Mouse (Mus musculus): ENCODE results near the gene Men1. TPM values are rescaled to one million over a fixed set of nuclear protein-coding genes. Genes with fewer than 3 reads are reported as not detected.
"Not testable (repeated sequence)": the region's sequence is repeated elsewhere in the genome, so short reads cannot be mapped to it uniquely, and the experiment has no call there.

The Men1 gene
- polyA plus RNA-seq, 1 experiment = 28.1 TPM

DNA sequence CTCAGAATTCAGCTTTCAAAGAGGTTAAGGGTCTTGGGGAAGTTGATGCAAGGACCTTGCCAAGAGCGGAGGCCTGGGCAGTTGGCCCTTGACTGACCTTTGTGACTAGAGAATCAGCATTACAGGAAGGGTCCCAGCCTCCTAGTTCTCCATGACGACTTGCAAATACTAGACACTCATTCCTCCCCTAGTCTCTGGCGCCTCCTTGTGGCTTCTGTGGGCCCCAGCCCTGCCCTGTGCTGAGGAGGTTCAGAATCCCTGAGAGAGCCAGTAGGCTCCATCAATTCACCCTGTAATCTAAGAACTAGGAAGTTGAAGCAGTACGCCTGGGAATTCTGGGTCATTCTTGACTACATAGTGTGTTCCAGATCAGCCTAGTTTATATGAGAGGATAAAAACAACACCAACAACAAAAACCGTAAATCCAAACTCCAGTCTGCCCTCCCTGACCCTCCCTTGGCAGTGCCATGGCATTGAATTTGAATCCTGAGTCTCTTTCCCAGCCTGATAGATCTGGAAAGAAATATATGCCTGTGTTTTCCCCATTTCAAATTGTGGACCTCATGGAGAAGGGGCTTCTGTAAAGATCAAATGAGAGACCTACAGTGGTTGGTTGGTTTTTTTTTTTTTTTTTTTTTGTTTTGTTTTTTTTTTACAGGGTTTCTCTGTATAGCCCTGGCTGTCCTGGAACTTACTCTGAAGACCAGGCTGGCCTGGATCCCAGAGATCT, 29.8 kb upstream of the Men1 start:
- no peak overlapping the region for H3K4me3 ChIP-seq (ENCODE audit: insufficient read depth, low read length)
- no peak for TF ChIP-seq POLR2A (IDR thresholded peaks at IDR 0.05; ENCODE audit: borderline replicate concordance, low read depth, low read length)
- peak; percentile 91 for TF ChIP-seq CTCF (IDR thresholded peaks at IDR 0.05; ENCODE audit: low read depth, low read length)
- no peak overlapping the region for H3K27ac ChIP-seq (ENCODE audit: insufficient read depth, low read depth, low read length)
- H3K4me1 ChIP-seq (ENCODE audit: control insufficient read depth, insufficient read depth, low read length) = peaks cover 43% of the 10 kb centered on the region

DNA sequence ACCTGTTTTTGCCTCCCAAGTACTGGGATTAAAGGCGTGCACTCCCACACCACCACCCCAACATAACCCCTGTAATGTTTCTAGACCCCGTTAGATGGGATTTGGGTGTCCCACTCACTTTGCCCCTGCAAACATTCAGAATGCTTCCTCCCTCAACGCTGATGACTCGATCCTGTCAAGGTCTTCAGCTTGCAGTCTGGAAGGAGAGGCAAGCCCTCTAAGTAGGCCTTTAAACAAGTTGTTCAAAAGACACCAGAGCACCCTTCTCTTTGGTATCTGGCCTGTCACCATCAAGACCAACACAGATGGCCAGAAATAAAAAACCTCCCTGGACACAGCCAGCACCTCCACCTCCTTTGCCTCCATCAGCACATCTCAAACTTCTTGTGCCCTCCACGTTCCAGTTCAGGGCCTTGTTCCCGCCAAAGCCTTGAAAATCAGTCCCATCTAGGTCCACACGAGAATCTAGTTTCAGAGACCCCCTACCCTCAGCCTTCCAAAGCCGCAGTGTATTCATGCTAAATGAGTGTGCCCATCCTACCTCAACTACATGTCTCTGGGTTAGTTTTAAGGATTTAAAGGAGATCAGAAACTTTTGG, 29.2 kb upstream of the Men1 start:
- Histone ChIP-seq H3K4me3 (ENCODE audit: insufficient read depth, low read length) (peak overlapping the region; percentile 56; the same call in 1 of the 2 replicates), H3K4me1 (ENCODE audit: control insufficient read depth, insufficient read depth, low read length) (peaks cover 37% of the 10 kb centered on the region), H3K27ac (ENCODE audit: insufficient read depth, low read depth, low read length) (no peak overlapping the region)
- TF ChIP-seq CTCF (IDR thresholded peaks at IDR 0.05; ENCODE audit: low read depth, low read length) (no peak), POLR2A (IDR thresholded peaks at IDR 0.05; ENCODE audit: borderline replicate concordance, low read depth, low read length) (no peak)

- Histone ChIP-seq H3K4me3 (ENCODE audit: insufficient read depth, low read length) (peak within 1 kb of the TSS; percentile 56), H3K4me1 (ENCODE audit: control insufficient read depth, insufficient read depth, low read length) (peaks cover 32% of the 10 kb centered on the region), H3K27ac (ENCODE audit: insufficient read depth, low read depth, low read length) (no peak within 1 kb of the TSS)
- TF ChIP-seq CTCF (IDR thresholded peaks at IDR 0.05; ENCODE audit: low read depth, low read length) = no peak
- no peak for TF ChIP-seq POLR2A (IDR thresholded peaks at IDR 0.05; ENCODE audit: borderline replicate concordance, low read depth, low read length)
Measured at GRCm38 (mm10) chr19:6306137-6306551, 28.6 kb upstream of the Men1 start, which contains the start of gene Cdc42bpg. Gene Cdc42bpg (plus strand): TSS chr19:6306456.

DNA sequence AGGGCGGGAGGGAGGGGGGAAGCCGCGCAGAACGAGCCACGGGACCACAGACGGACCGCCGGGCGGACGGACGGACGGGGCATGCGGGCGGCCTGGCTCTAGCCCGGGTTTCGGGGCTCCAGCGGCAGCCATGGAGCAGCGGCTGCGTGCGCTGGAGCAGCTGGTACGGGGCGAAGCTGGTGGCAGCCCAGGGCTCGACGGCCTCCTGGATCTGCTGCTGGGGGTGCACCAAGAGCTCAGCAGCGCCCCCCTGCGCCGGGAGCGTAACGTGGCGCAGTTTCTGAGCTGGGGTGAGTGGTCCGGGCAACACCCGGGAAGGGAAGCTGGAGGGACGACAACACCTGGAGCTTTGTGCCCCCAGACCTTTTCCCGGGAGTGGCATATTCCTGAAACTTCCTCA, 28.2 kb upstream of the Men1 start:
- no peak overlapping the region for H3K27ac ChIP-seq (ENCODE audit: insufficient read depth, low read depth, low read length)
- no peak for TF ChIP-seq POLR2A (IDR thresholded peaks at IDR 0.05; ENCODE audit: borderline replicate concordance, low read depth, low read length)
- TF ChIP-seq CTCF (IDR thresholded peaks at IDR 0.05; ENCODE audit: low read depth, low read length) = peak; percentile 72
- peak overlapping the region; percentile 56 for H3K4me3 ChIP-seq (ENCODE audit: insufficient read depth, low read length)
- H3K4me1 ChIP-seq (ENCODE audit: control insufficient read depth, insufficient read depth, low read length) = peaks cover 28% of the 10 kb centered on the region

DNA sequence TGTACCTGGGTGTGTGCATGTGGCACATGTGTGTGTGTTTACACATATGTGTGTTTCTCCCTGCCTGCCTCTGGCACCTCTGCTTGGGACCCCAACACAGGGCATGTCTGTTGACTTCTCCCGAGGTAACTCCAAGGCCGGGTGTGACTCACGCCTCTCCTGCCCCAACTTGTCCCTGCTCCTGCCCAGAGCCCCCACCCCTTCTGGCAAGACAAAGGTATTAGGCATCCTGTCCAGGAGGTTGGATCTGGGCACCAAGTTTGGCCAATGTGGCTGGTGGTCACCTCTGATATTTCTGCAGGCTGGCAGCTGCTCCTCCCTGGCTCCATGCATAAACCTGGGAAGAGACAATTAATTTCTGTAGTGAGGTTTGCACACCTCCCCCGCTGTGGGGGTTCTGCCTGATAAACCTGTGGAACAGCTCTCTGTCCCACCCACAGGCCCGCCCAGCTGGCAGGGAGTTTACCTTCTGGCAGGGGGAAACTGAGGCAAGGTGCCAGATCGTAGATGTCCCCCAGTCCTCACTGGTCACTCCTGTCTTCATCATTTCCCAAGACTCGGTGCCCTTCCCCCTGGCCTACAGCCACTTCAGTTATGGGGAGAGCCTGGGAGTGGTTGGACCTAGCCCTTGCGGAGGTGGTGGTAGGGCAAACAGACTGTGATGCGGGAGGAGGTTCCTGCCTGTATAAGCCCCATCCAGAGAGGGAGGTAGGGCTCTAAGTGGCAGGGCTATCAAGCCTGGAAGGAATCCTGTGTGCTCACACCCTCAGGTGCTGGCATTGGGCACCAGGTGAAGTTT, 26.8 kb upstream of the Men1 start:
- H3K4me1 ChIP-seq (ENCODE audit: control insufficient read depth, insufficient read depth, low read length) = peaks cover 15% of the 10 kb centered on the region
- no peak for TF ChIP-seq CTCF (IDR thresholded peaks at IDR 0.05; ENCODE audit: low read depth, low read length)
- no peak for TF ChIP-seq POLR2A (IDR thresholded peaks at IDR 0.05; ENCODE audit: borderline replicate concordance, low read depth, low read length)
- H3K27ac ChIP-seq (ENCODE audit: insufficient read depth, low read depth, low read length) = no peak overlapping the region
- no peak overlapping the region for H3K4me3 ChIP-seq (ENCODE audit: insufficient read depth, low read length)

DNA sequence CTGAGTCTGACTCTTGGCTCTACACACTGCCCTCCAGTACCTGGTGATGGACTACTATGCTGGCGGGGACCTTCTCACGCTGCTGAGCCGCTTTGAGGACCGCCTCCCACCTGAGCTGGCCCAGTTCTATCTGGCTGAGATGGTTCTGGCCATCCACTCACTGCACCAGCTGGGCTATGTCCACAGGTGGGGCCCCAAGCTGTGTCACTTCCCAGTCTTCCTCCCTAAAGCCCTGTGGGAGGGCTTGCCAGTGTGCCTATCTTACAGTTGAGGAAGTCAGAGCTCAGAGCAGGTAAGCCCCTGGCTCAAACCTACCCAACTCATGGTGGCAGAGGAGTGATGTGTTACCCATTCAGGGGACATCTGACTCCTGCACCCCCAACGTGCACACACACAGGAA, 24.6 kb upstream of the Men1 start:
- no peak overlapping the region for H3K27ac ChIP-seq (ENCODE audit: insufficient read depth, low read depth, low read length)
- H3K4me3 ChIP-seq (ENCODE audit: insufficient read depth, low read length) = no peak overlapping the region
- peaks cover 3% of the 10 kb centered on the region; the same call in 1 of the 2 replicates for H3K4me1 ChIP-seq (ENCODE audit: control insufficient read depth, insufficient read depth, low read length)
- TF ChIP-seq CTCF (IDR thresholded peaks at IDR 0.05; ENCODE audit: low read depth, low read length) = no peak
- TF ChIP-seq POLR2A (IDR thresholded peaks at IDR 0.05; ENCODE audit: borderline replicate concordance, low read depth, low read length) = no peak

GRCm38 (mm10) chr19:6311783-6312182, 23.0 kb upstream of the Men1 start:
- not testable (repeated sequence) for H3K4me1 ChIP-seq (ENCODE audit: control insufficient read depth, insufficient read depth, low read length); H3K4me3 ChIP-seq (ENCODE audit: insufficient read depth, low read length); H3K27ac ChIP-seq (ENCODE audit: insufficient read depth, low read depth, low read length)

- no peak overlapping the region for H3K27ac ChIP-seq (ENCODE audit: insufficient read depth, low read depth, low read length)
- TF ChIP-seq CTCF (IDR thresholded peaks at IDR 0.05; ENCODE audit: low read depth, low read length) = no peak
- no peak for TF ChIP-seq POLR2A (IDR thresholded peaks at IDR 0.05; ENCODE audit: borderline replicate concordance, low read depth, low read length)
- no peak overlapping the region for H3K4me3 ChIP-seq (ENCODE audit: insufficient read depth, low read length)
- H3K4me1 ChIP-seq (ENCODE audit: control insufficient read depth, insufficient read depth, low read length) = no peaks in the 10 kb centered on the region
Measured at GRCm38 (mm10) chr19:6313796-6314195, 21.0 kb upstream of the Men1 start.

DNA sequence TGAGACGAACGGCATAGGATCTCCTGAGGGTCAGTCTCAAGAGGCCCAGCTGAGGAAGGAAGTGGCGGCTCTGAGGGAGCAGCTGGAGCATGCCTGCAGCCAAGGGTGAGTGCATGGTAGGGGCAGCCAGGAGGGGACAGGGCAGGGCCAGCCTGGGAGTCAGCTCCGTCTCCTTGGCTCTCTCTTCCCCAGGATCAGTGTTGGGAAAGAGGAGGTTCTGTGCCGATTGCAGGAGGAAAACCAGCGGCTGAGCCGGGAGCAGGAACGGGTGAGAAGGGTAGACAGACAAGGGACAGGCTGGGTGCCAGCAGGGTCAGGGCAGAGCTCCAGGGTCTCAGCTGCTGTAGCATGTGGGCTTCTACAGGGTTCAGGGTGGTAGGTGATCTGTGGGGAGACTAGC, 20.3 kb upstream of the Men1 start:
- no peak overlapping the region for H3K4me3 ChIP-seq (ENCODE audit: insufficient read depth, low read length)
- H3K27ac ChIP-seq (ENCODE audit: insufficient read depth, low read depth, low read length) = no peak overlapping the region
- TF ChIP-seq POLR2A (IDR thresholded peaks at IDR 0.05; ENCODE audit: borderline replicate concordance, low read depth, low read length) = no peak
- no peak for TF ChIP-seq CTCF (IDR thresholded peaks at IDR 0.05; ENCODE audit: low read depth, low read length)
- H3K4me1 ChIP-seq (ENCODE audit: control insufficient read depth, insufficient read depth, low read length) = no peaks in the 10 kb centered on the region

DNA sequence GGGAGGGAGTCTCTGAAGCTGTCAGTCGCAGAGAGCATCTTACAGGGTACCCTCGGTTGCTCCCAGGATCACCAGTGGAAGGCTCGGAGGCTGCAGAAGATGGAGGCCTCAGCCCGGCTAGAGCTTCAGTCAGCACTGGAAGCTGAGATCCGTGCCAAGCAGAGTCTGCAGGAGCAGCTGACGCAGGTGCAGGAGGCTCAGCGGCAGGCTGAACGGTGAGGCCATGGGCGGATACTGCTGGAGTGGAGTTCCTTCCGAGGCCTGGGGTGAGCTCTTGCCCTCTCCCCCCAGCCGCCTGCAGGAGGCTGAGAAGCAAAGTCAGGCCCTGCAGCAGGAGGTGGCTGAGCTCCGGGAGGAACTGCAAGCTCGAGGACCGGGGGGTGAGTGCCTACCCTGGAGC, 19.2 kb upstream of the Men1 start:
- Histone ChIP-seq H3K27ac (ENCODE audit: insufficient read depth, low read depth, low read length) (no peak overlapping the region), H3K4me3 (ENCODE audit: insufficient read depth, low read length) (no peak overlapping the region), H3K4me1 (ENCODE audit: control insufficient read depth, insufficient read depth, low read length) (no peaks in the 10 kb centered on the region)
- no peak for TF ChIP-seq CTCF (IDR thresholded peaks at IDR 0.05; ENCODE audit: low read depth, low read length)
- no peak for TF ChIP-seq POLR2A (IDR thresholded peaks at IDR 0.05; ENCODE audit: borderline replicate concordance, low read depth, low read length)
